Mouse (Mus musculus) left cerebral cortex, adult 2 months (tissue): ENCODE measurements at regions not wholly inside any gene's neighbourhood (a gene's known extent, or its start where the extent isn't known, plus 50 kb on each side); places are given as distances from the start of the nearest gene placed in this dataset.

Experiments used
- DNase-seq, 2 experiments: peaks; one replicate each; pipeline ENCODE4 v3.0.0; 2021 to 2022; ENCODE audit warnings: low spot score in 2 of 2, mixed read lengths in 1 of 2; ENCODE audit errors: extremely low spot score in 1 of 2
- H3K27ac ChIP-seq: fragments of 200-600 bp; 2 replicates; pipeline ENCODE4 v1.8.1; 2022
- H3K4me3 ChIP-seq: fragments of 200-600 bp; 2 replicates; pipeline ENCODE4 v1.8.1; 2022
- CTCF ChIP-seq: fragments of 200-600 bp; IDR thresholded peaks from 2 replicates; pipeline ENCODE4 v1.8.1; 2022; ENCODE audit warnings: antibody characterized with exemption, mild to moderate bottlenecking, moderate library complexity
- intact Hi-C: fragments of 180-260 bp; cut with DNase I; formaldehyde crosslinking; loops from one replicate; pipeline ENCODE4 v1.15.1; 2025
- microRNA-seq, 2 experiments: library from miRNA; unstranded; fragments of <30 nt; microRNA quantifications; one replicate each; pipeline ENCODE4 v1.2.0; 2021

DNA sequence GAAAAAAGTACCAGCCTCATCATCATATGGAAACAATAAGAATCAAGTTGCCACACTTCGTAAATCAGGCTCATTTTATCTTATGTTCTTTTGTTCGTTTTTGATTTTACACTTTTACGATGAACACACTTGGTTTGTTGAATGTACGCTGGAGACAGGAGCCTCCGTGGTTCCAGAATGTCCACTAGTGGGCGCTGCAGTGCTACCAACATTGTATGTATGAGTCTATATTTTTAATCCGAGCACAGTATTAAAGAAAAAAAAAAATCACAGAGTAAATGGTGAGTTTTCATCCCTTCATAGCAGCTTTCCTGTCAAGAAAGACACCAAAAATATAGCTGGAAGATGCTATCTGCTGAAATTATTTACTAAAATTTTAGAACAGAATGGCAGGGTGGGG, 60.6 kb upstream of the Zfhx3 start:
- peak; percentile 88 for TF ChIP-seq CTCF

GRCm38 (mm10) chr8:107885547-107885946, 56.9 kb upstream of the Zfhx3 start:
- Histone ChIP-seq H3K27ac (no peak overlapping the region), H3K4me3 (no peak overlapping the region)
- TF ChIP-seq CTCF: no peak
- intact Hi-C loops: loop anchor here (2.0 to 10.0 kb wide), 4 partner anchors 281 to 1649 kb away; no protein-coding TSS in a partner anchor
- no peak for DNase-seq

More for the DNA sequence above, 60.6 kb upstream of the Zfhx3 start:
- Histone ChIP-seq H3K27ac (no peak overlapping the region), H3K4me3 (no peak overlapping the region)
- intact Hi-C loops: loop anchor here (5.0 to 10.0 kb wide), 4 partner anchors 220 to 1653 kb away; no protein-coding TSS in a partner anchor
- peak; percentile 59 to 62 for DNase-seq

DNA sequence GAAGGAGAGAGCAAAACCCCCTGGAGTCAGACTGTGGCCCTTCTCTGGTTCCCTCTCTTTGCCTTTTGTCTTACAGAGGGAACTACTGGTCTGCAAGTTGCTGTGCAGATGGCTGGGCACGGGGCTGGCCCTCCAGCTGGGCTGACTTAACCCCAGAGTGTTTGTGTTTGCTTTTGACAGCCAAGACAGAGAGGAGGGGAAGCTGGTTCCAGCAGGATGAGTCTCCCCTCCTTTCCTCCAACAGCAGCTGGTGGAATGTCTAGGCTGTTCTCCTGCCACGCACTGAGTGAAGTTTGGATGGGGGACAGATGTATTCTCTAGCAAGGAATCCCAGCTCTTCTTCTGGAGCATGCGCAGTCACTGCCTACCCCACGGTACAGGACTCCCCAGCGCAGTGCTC, 56.5 kb upstream of the Zfhx3 start:
- Histone ChIP-seq H3K27ac (no peak overlapping the region), H3K4me3 (no peak overlapping the region)
- intact Hi-C loops: loop anchor here (2.0 to 10.0 kb wide), 4 partner anchors 281 to 1649 kb away; no protein-coding TSS in a partner anchor
- TF ChIP-seq CTCF: no peak
- DNase-seq: no peak

DNA sequence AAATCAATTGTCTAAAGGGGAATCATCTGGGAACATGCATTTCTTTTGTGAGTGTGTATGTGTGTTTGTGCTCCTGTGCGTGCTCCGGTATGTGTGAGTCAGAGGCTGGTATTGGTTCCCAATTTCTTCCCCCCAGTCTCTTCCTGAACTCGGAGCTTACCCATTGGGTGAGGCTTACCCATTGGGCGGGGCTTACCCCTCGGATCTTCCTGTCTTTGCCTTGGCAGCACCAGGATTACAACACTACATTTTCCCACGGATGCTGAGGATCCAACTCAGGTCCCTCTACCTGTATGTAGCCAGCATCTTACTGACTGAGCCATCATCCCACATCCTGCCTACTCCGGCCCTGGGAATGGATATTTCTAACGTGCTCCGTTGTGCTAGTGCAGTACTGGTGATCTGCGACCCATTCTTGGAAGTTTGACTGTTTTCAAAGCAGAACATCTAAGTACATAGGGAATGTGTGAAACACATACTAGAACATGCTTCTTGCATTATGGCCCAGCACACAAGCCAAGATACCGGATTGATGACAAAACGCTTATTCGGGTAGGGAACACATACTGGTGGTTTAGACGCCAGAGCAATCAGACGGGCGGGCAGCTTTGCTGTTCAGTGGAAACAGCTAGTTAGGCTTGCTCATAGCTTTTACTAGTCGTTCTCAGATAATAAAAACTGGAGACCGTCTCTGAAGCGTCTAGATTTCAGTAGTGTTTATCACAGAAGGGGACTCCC, 55.8 kb upstream of the Zfhx3 start:
- intact Hi-C loops: loop anchor here (10.0 kb wide), 3 partner anchors 282 to 1648 kb away; no protein-coding TSS in a partner anchor
- DNase-seq: no peak
- H3K27ac ChIP-seq: no peak overlapping the region
- TF ChIP-seq CTCF: no peak
- no peak overlapping the region for H3K4me3 ChIP-seq

DNA sequence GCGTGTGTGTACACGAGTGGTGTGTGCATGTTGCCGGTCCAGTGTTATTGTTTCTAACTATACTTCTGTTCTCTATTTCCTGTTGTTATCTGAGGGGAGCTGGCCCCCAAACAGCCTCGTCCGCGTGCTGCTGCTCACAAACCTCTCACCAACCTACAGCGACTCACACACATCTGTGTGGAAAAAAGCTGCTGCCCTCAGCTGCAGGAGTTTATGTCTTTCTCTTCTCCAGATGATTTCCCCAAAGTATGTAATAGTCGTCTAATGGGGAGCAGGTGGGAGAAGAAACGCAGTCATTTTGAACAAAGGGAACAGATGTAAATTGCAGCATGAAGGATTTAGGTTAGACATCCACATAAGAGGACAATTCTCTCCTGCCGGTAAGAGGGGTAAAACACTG, 55.1 kb upstream of the Zfhx3 start:
- no peak overlapping the region for H3K4me3 ChIP-seq
- no peak for DNase-seq

GRCm38 (mm10) chr8:107890922-107891321, 51.5 kb upstream of the Zfhx3 start:
- no peak for TF ChIP-seq CTCF
- no peak for DNase-seq
- intact Hi-C loops: no loop called here

More for the DNA sequence above, 55.1 kb upstream of the Zfhx3 start:
- intact Hi-C loops: loop anchor here (10.0 kb wide), 3 partner anchors 283 to 1647 kb away; no protein-coding TSS in a partner anchor
- no peak for TF ChIP-seq CTCF
- no peak overlapping the region for H3K27ac ChIP-seq

More at GRCm38 (mm10) chr8:107890922-107891321, 51.5 kb upstream of the Zfhx3 start:
- no peak overlapping the region for H3K27ac ChIP-seq
- no peak overlapping the region for H3K4me3 ChIP-seq

Small RNA genes lying in the stretch of these regions (microRNA-seq; reads per million reads assigned to microRNA genes)
- gene Gm22825 (0 reads per million in 2 experiments), gene Gm23646 (0 reads per million in 2 experiments)
